Mouse (Mus musculus) stomach, postnatal 0 days (tissue): ENCODE data around the gene Hoxc11. TPM values are rescaled to one million over a fixed set of nuclear protein-coding genes. Genes with fewer than 3 reads are reported as not detected.

ENCODE experiments used
- ATAC-seq: fragments of 200-750 bp; cut with Nextera tagmentation; 2 replicates; pipeline ENCODE4 v1.8.0; 2017; ENCODE audit not compliant: low FRiP score, low TSS enrichment
- DNase-seq: peaks from one replicate; pipeline ENCODE4 v3.0.0-alpha.2; 2016; ENCODE audit warnings: low spot score
- H3K27ac ChIP-seq: fragments of 300-500 bp; sonication (generic); replicated peaks from 2 replicates; pipeline ENCODE4 v1.5.1; 2014; ENCODE audit warnings: mild to moderate bottlenecking, control low read depth
- H3K27me3 ChIP-seq: fragments of 300-500 bp; sonication (generic); 2 replicates; pipeline ENCODE4 v1.6.1; 2014; ENCODE audit warnings: low read length; ENCODE audit not compliant: control insufficient read depth, insufficient read depth
- H3K36me3 ChIP-seq: fragments of 300-500 bp; sonication (generic); 2 replicates; pipeline ENCODE4 v1.6.1; 2014; ENCODE audit warnings: low read length, mixed read lengths; ENCODE audit not compliant: control insufficient read depth, insufficient read depth
- H3K4me1 ChIP-seq: fragments of 300-500 bp; sonication (generic); replicated peaks from 2 replicates; pipeline ENCODE4 v1.6.1; 2014; ENCODE audit warnings: antibody characterized with exemption; ENCODE audit not compliant: control insufficient read depth, insufficient read depth
- H3K4me2 ChIP-seq: fragments of 300-500 bp; sonication (generic); replicated peaks from 2 replicates; pipeline ENCODE4 v1.6.1; 2014; ENCODE audit warnings: low read depth, mild to moderate bottlenecking, control low read depth, moderate library complexity
- H3K4me3 ChIP-seq: fragments of 300-500 bp; sonication (generic); 2 replicates; pipeline ENCODE4 v1.5.1; 2014; ENCODE audit warnings: low read depth, low read length, control low read depth
- H3K9ac ChIP-seq: fragments of 300-500 bp; sonication (generic); 2 replicates; pipeline ENCODE4 v1.6.1; 2014; ENCODE audit warnings: mild to moderate bottlenecking, low read length, control low read depth, mixed read lengths
- H3K9me3 ChIP-seq: fragments of 300-500 bp; sonication (generic); 2 replicates; pipeline ENCODE4 v1.6.1; 2016; ENCODE audit warnings: low read length; ENCODE audit not compliant: control insufficient read depth
- CTCF ChIP-seq: IDR thresholded peaks from 2 replicates; pipeline ENCODE4 v1.5.1; 2016; ENCODE audit warnings: antibody characterized with exemption, low read depth, mild to moderate bottlenecking, moderate library complexity
- EP300 ChIP-seq: optimal IDR thresholded peaks from 2 replicates; pipeline ENCODE3; 2016; ENCODE audit warnings: antibody characterized with exemption
- WGBS: fragments of 180-500 bp; shearing (Covaris S2); extraction: QIAGEN DNeasy Blood & Tissue Kit; methylation state at CpG from one replicate; pipeline ENCODE4 v1.1.7; 2014; 5-methylcytosine and 5-hydroxymethylcytosine counted together
- polyA plus RNA-seq: library from polyadenylated mRNA; unstranded; fragments of >200 nt; fragmentation: Nextera tagmentation; extraction: Ambion mirVana; gene quantifications from 2 replicates; pipeline ENCODE4 v1.2.1, GENCODE M21; 2015

Hoxc11 gene
- polyA plus RNA-seq, 1 experiment from 2014 or later, result not detected

DNA sequence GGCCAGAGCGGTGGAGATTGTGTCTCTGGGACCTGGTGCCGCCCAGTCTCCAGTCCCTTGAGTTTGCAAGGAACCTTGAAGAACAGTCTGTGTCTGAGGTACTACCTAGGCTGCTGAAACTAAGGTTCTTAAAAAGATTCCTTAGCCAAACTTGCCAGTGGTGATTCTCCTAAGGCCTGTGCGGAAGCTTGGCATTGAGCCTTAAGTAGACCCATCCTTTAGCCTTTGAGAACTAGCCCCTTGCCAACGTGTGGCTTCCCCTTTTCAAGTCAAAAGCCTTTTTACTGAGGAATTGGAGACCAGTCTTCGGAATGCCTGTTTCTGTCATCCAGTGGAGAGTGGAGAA is 10.8 kb upstream of the Hoxc11 start:
- peaks cover 39% of the 10 kb centered on the region for H3K27me3 ChIP-seq
- no peak overlapping the region for H3K27ac ChIP-seq
- WGBS, result 6% methylated on average over 5 of the region's 5 CpGs
- H3K4me2 ChIP-seq, result no peak overlapping the region
- no peak for DNase-seq
- ATAC-seq, result no peak
- no peaks in the 10 kb centered on the region for H3K4me1 ChIP-seq
- no peak overlapping the region for H3K4me3 ChIP-seq
- H3K9me3 ChIP-seq, result no peaks in the 10 kb centered on the region
- no peak overlapping the region for H3K9ac ChIP-seq
- no peaks in the 10 kb centered on the region for H3K36me3 ChIP-seq
- TF ChIP-seq CTCF, result no peak; the same call in 1 of the 2 replicates
- TF ChIP-seq EP300, result no peak

GRCm38 (mm10) chr15:102945185-102946077 is 8.8 kb upstream of the Hoxc11 start:
- Histone ChIP-seq H3K27me3 (peaks cover 38% of the 10 kb centered on the region), H3K4me1 (no peaks in the 10 kb centered on the region), H3K4me2 (no peak overlapping the region), H3K4me3 (no peak overlapping the region), H3K27ac (no peak overlapping the region), H3K36me3 (no peaks in the 10 kb centered on the region), H3K9me3 (no peaks in the 10 kb centered on the region), H3K9ac (no peak overlapping the region)
- no peak for ATAC-seq
- DNase-seq, result no peak
- TF ChIP-seq EP300, result no peak
- TF ChIP-seq CTCF, result no peak
- WGBS, result 14% methylated on average over 22 of the region's 22 CpGs

- Histone ChIP-seq H3K27ac (no peak overlapping the region), H3K4me2 (no peak overlapping the region), H3K4me3 (no peak overlapping the region), H3K4me1 (no peaks in the 10 kb centered on the region), H3K9ac (no peak overlapping the region), H3K27me3 (peaks cover 32% of the 10 kb centered on the region), H3K9me3 (no peaks in the 10 kb centered on the region), H3K36me3 (no peaks in the 10 kb centered on the region)
- TF ChIP-seq CTCF (no peak), EP300 (no peak)
- 4% methylated on average over 9 of the region's 9 CpGs for WGBS
- no peak for DNase-seq
- no peak for ATAC-seq
Observed at GRCm38 (mm10) chr15:102947276-102947675, 7.0 kb upstream of the Hoxc11 start.

- Histone ChIP-seq H3K4me1 (no peaks in the 10 kb centered on the region), H3K9ac (no peak overlapping the region), H3K27ac (no peak overlapping the region), H3K27me3 (peaks cover 37% of the 10 kb centered on the region), H3K4me2 (no peak overlapping the region), H3K36me3 (no peaks in the 10 kb centered on the region), H3K9me3 (no peaks in the 10 kb centered on the region), H3K4me3 (no peak overlapping the region)
- DNase-seq, result no peak
- no peak for TF ChIP-seq CTCF
- no peak for ATAC-seq
- 11% methylated on average over 2 of the region's 2 CpGs for WGBS
Observed at GRCm38 (mm10) chr15:102948842-102949241, 5.4 kb upstream of the Hoxc11 start.

DNA sequence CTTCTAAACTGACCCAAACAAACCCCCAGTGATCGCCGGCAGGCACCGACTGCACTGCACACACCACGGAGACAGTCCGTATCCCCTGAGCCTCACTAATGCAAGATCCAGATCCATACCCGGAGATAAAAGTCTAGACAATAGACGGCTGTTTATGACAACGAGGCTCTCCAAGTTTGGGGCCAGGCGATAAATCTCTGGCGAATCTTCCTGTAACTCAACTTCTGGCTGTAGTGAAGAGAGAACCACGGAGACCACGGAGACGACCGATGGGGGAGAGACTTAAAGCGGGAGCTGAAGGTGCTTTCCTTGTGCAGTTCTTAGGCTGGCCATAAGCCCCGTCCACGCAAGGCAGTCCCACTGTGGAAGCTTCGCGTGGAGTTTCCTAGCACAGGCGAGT is 4.5 kb upstream of the Hoxc11 start:
- Histone ChIP-seq H3K27me3 (peaks cover 40% of the 10 kb centered on the region), H3K9ac (no peak overlapping the region), H3K36me3 (no peaks in the 10 kb centered on the region), H3K27ac (no peak overlapping the region), H3K9me3 (no peaks in the 10 kb centered on the region), H3K4me2 (no peak overlapping the region), H3K4me3 (no peak overlapping the region), H3K4me1 (no peaks in the 10 kb centered on the region)
- TF ChIP-seq CTCF (no peak), EP300 (no peak)
- no peak for ATAC-seq
- 4% methylated on average over 20 of the region's 20 CpGs for WGBS
- no peak for DNase-seq

GRCm38 (mm10) chr15:102950877-102951276 is 3.4 kb upstream of the Hoxc11 start:
- no peaks in the 10 kb centered on the region for H3K36me3 ChIP-seq
- WGBS, result 10% methylated on average over 2 of the region's 2 CpGs
- no peak overlapping the region for H3K9ac ChIP-seq
- ATAC-seq (no peak), DNase-seq (no peak)
- H3K27ac ChIP-seq, result no peak overlapping the region
- peaks cover 43% of the 10 kb centered on the region for H3K27me3 ChIP-seq
- H3K4me3 ChIP-seq, result no peak overlapping the region
- no peak overlapping the region for H3K4me2 ChIP-seq
- no peaks in the 10 kb centered on the region for H3K9me3 ChIP-seq
- no peaks in the 10 kb centered on the region for H3K4me1 ChIP-seq
- TF ChIP-seq CTCF, result no peak
- TF ChIP-seq EP300, result no peak
